Mouse (Mus musculus) E14TG2a.4 (cell line): ENCODE measurements around the gene Elac2.

ENCODE experiments used
- CTCF ChIP-seq: conservative IDR thresholded peaks from 2 replicates; pipeline ENCODE4 v1.5.1; 2014; ENCODE audit warnings: low read length
- NANOG ChIP-seq: IDR thresholded peaks from 2 replicates; pipeline ENCODE4 v1.6.1; 2014; ENCODE audit warnings: borderline replicate concordance, low read length, mixed read lengths
- POU5F1 ChIP-seq: IDR thresholded peaks from 2 replicates; pipeline ENCODE4 v1.6.1; 2014; ENCODE audit warnings: low read length, borderline replicate concordance

DNA sequence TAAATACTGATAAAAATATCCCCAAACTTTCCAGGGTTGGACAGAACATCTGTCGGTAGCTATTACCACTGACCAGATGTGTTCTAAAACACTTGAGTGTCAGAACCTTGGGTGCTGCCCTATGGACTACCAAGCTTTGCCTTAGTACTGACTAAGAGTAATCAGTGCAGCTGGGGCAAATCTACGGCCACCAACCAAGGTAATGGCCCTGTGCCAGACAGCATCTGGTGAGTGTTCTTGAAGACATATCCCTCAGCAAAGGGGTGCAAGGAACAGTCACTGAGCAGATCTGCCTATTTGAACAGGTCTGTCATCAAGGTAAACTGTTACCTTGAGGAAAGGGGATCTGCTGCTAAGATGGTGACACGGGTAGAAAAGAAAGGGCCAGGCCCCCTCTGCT lies 26.0 kb downstream of the Elac2 start:
- TF ChIP-seq CTCF (no peak), NANOG (no peak), POU5F1 (no peak)
